Mouse (Mus musculus) MEL (cell line): ENCODE results near the gene Tmem170b. TPM values are rescaled to one million over a fixed set of nuclear protein-coding genes. Genes with fewer than 3 reads are reported as not detected.

Source experiments
- DNase-seq: peaks from one replicate; pipeline ENCODE4 v3.0.0; 2011; ENCODE audit warnings: low read depth, low spot score
- H3K27ac ChIP-seq: 2 replicates; pipeline ENCODE4 v1.5.1; 2012; ENCODE audit warnings: low read depth, mild to moderate bottlenecking, control low read depth, low read length, moderate library complexity; ENCODE audit not compliant: control insufficient read depth
- H3K27me3 ChIP-seq, 2 experiments: fragments of 150-350 bp in 1 of 2; sonication (generic) in 1 of 2; 2 replicates each; pipeline ENCODE4 v1.6.1; 2012; ENCODE audit warnings: low read length in 2 of 2, mild to moderate bottlenecking in 2 of 2, improper control_type of control experiment in 1 of 2, moderate library complexity in 1 of 2; ENCODE audit not compliant: insufficient read depth in 2 of 2, control insufficient read depth in 1 of 2
- H3K36me3 ChIP-seq, 2 experiments: 2 replicates each; pipeline ENCODE4 v1.6.1; 2012 to 2014; ENCODE audit warnings: low read length in 2 of 2, improper control_type of control experiment in 1 of 2, inconsistent platforms in 1 of 2, mild to moderate bottlenecking in 1 of 2; ENCODE audit not compliant: insufficient read depth in 2 of 2, control insufficient read depth in 1 of 2
- H3K4me1 ChIP-seq, 2 experiments: fragments of 150-350 bp in 1 of 2; sonication (generic) in 1 of 2; 2 replicates each; pipeline ENCODE4 v1.6.1; 2012; ENCODE audit warnings: low read length in 2 of 2, improper control_type of control experiment in 1 of 2, mild to moderate bottlenecking in 1 of 2; ENCODE audit not compliant: insufficient read depth in 2 of 2, control insufficient read depth in 1 of 2
- H3K4me3 ChIP-seq, 2 experiments: fragments of 150-350 bp in 1 of 2; sonication (generic) in 1 of 2; 2 replicates each; pipeline ENCODE4 v1.5.1; 2012; ENCODE audit warnings: low read depth in 2 of 2, low read length in 2 of 2, mild to moderate bottlenecking in 2 of 2, moderate library complexity in 2 of 2, control low read depth in 1 of 2, improper control_type of control experiment in 1 of 2; ENCODE audit not compliant: control insufficient read depth in 1 of 2, insufficient read depth in 1 of 2
- H3K79me2 ChIP-seq: 2 replicates; pipeline ENCODE4 v1.6.1; 2012; ENCODE audit warnings: mild to moderate bottlenecking, low read length, moderate library complexity; ENCODE audit not compliant: control insufficient read depth, poor library complexity, insufficient read depth
- H3K9ac ChIP-seq: 2 replicates; pipeline ENCODE4 v1.6.1; 2012; ENCODE audit warnings: low read depth, mild to moderate bottlenecking, control low read depth, low read length, moderate library complexity; ENCODE audit not compliant: control insufficient read depth, poor library complexity, severe bottlenecking
- H3K9me3 ChIP-seq: fragments of 150-350 bp; sonication (generic); replicated peaks from 2 replicates; pipeline ENCODE4 v1.6.1; 2012; ENCODE audit warnings: mild to moderate bottlenecking, low read length, improper control_type of control experiment, moderate library complexity; ENCODE audit not compliant: insufficient read depth
- BHLHE40 ChIP-seq: IDR thresholded peaks from 2 replicates; pipeline ENCODE4 v1.6.1; 2012; ENCODE audit warnings: low read depth, mild to moderate bottlenecking, inconsistent platforms, low read length, improper control_type of control experiment, borderline replicate concordance
- CHD1 ChIP-seq: IDR thresholded peaks from 2 replicates; pipeline ENCODE4 v1.6.1; 2012; ENCODE audit warnings: low read depth, mild to moderate bottlenecking, inconsistent platforms, low read length, improper control_type of control experiment
- CHD2 ChIP-seq: IDR thresholded peaks from 2 replicates; pipeline ENCODE4 v1.6.1; 2011; ENCODE audit warnings: low read length, improper control_type of control experiment
- CTCF ChIP-seq, 3 experiments: IDR thresholded peaks in 2 of 3; conservative IDR thresholded peaks in 1 of 3; 2 replicates each; pipeline ENCODE4 v1.5.1; 2011 to 2012; ENCODE audit warnings: low read length in 3 of 3, low read depth in 2 of 3, mild to moderate bottlenecking in 2 of 3, improper control_type of control experiment in 1 of 3, inconsistent platforms in 1 of 3, mixed read lengths in 1 of 3, moderate library complexity in 1 of 3; ENCODE audit not compliant: control insufficient read depth in 1 of 3, insufficient read depth in 1 of 3, poor library complexity in 1 of 3, severe bottlenecking in 1 of 3
- E2F4 ChIP-seq: IDR thresholded peaks from 2 replicates; pipeline ENCODE4 v1.6.1; 2011; ENCODE audit warnings: low read depth, low read length, improper control_type of control experiment, borderline replicate concordance
- ELF1 ChIP-seq: IDR thresholded peaks from 2 replicates; pipeline ENCODE4 v1.6.1; 2014; ENCODE audit warnings: low read depth, mild to moderate bottlenecking, inconsistent platforms, low read length, improper control_type of control experiment, moderate library complexity
- EP300 ChIP-seq, 2 experiments: IDR thresholded peaks; 2 replicates each; pipeline ENCODE4 v1.6.1; 2011; ENCODE audit warnings: improper control_type of control experiment in 2 of 2, low read length in 2 of 2, low read depth in 1 of 2, mild to moderate bottlenecking in 1 of 2
- ETS1 ChIP-seq: IDR thresholded peaks from 2 replicates; pipeline ENCODE4 v1.6.1; 2012; ENCODE audit warnings: low read depth, mild to moderate bottlenecking, inconsistent platforms, low read length, improper control_type of control experiment, moderate library complexity
- GATA1 ChIP-seq: IDR thresholded peaks from 2 replicates; pipeline ENCODE4 v1.6.1; 2011; ENCODE audit warnings: low read depth, low read length, improper control_type of control experiment
- KAT2A ChIP-seq: conservative IDR thresholded peaks from 2 replicates; pipeline ENCODE4 v1.6.1; 2012; ENCODE audit warnings: low read depth, low read length, improper control_type of control experiment, inconsistent platforms
- MAFK ChIP-seq: IDR thresholded peaks from 2 replicates; pipeline ENCODE4 v1.6.1; 2011; ENCODE audit warnings: low read depth, mild to moderate bottlenecking, low read length, improper control_type of control experiment, borderline replicate concordance
- MAX ChIP-seq: IDR thresholded peaks from 2 replicates; pipeline ENCODE4 v1.6.1; 2011; ENCODE audit warnings: low read length, improper control_type of control experiment
- MXI1 ChIP-seq: IDR thresholded peaks from 2 replicates; pipeline ENCODE4 v1.6.1; 2011; ENCODE audit warnings: mild to moderate bottlenecking, low read depth, low read length, improper control_type of control experiment
- MYB ChIP-seq: IDR thresholded peaks from 2 replicates; pipeline ENCODE4 v1.6.1; 2011; ENCODE audit warnings: mild to moderate bottlenecking, low read depth, low read length, improper control_type of control experiment
- POLR2A ChIP-seq, 2 experiments: IDR thresholded peaks; 2 replicates each; pipeline ENCODE4 v1.6.1; 2011 to 2012; ENCODE audit warnings: low read length in 2 of 2, mild to moderate bottlenecking in 2 of 2, control low read depth in 1 of 2, improper control_type of control experiment in 1 of 2, low read depth in 1 of 2, moderate library complexity in 1 of 2; ENCODE audit not compliant: control insufficient read depth in 1 of 2, insufficient read depth in 1 of 2, poor library complexity in 1 of 2
- POLR2AphosphoS5 ChIP-seq: IDR thresholded peaks from 2 replicates; pipeline ENCODE4 v1.6.1; 2012; ENCODE audit warnings: low read depth, borderline replicate concordance, mild to moderate bottlenecking, inconsistent platforms, low read length, moderate library complexity, mixed read lengths
- RCOR1 ChIP-seq: IDR thresholded peaks from 2 replicates; pipeline ENCODE4 v1.6.1; 2012; ENCODE audit warnings: low read depth, mild to moderate bottlenecking, inconsistent platforms, low read length, improper control_type of control experiment
- SMC3 ChIP-seq: IDR thresholded peaks from 2 replicates; pipeline ENCODE4 v1.6.1; 2011; ENCODE audit warnings: low read depth, low read length, improper control_type of control experiment
- TAL1 ChIP-seq: IDR thresholded peaks from 2 replicates; pipeline ENCODE4 v1.6.1; 2012; ENCODE audit warnings: mild to moderate bottlenecking, inconsistent platforms, low read length, moderate library complexity, mixed read lengths
- TCF12 ChIP-seq: IDR thresholded peaks from 2 replicates; pipeline ENCODE4 v1.6.1; 2014; ENCODE audit warnings: low read depth, mild to moderate bottlenecking, inconsistent platforms, low read length, improper control_type of control experiment, moderate library complexity
- UBTF ChIP-seq: IDR thresholded peaks from 2 replicates; pipeline ENCODE4 v1.6.1; 2012; ENCODE audit warnings: low read depth, mild to moderate bottlenecking, inconsistent platforms, low read length, improper control_type of control experiment, moderate library complexity, borderline replicate concordance; ENCODE audit not compliant: insufficient read depth
- USF2 ChIP-seq, 2 experiments: IDR thresholded peaks; 2 replicates each; pipeline ENCODE4 v1.6.1; 2011 to 2012; ENCODE audit warnings: improper control_type of control experiment in 2 of 2, low read length in 2 of 2, borderline replicate concordance in 1 of 2, inconsistent platforms in 1 of 2, low read depth in 1 of 2, mild to moderate bottlenecking in 1 of 2; ENCODE audit not compliant: insufficient read depth in 1 of 2
- ZKSCAN1 ChIP-seq: IDR thresholded peaks from 2 replicates; pipeline ENCODE4 v1.6.1; 2012; ENCODE audit warnings: low read depth, mild to moderate bottlenecking, inconsistent platforms, low read length, improper control_type of control experiment, moderate library complexity
- ZNF384 ChIP-seq: IDR thresholded peaks from 2 replicates; pipeline ENCODE4 v1.6.1; 2012; ENCODE audit warnings: low read depth, mild to moderate bottlenecking, inconsistent platforms, low read length, improper control_type of control experiment
- polyA plus RNA-seq, 2 experiments: library from polyadenylated mRNA; stranded (reverse) in 1 of 2; unstranded in 1 of 2; fragments of >175 nt in 1 of 2; fragments of >200 nt in 1 of 2; gene quantifications; 2 replicates each; pipeline versions ENCODE4 v1.2.1 to v1.2.4; 2012; ENCODE audit warnings: low replicate concordance in 2 of 2, low read depth in 1 of 2; ENCODE audit not compliant: insufficient read length in 2 of 2, insufficient read depth in 1 of 2, missing spikeins in 1 of 2
- total RNA-seq: library from RNA; depleted of rRNA; stranded (reverse); fragments of 300-350 nt; gene quantifications from 2 replicates; pipeline ENCODE4 v1.2.3, GENCODE M21; 2012

Gene Tmem170b
- total and polyA plus RNA-seq, 3 experiments: 5.2 to 7.0 TPM; not detected in 1

DNA sequence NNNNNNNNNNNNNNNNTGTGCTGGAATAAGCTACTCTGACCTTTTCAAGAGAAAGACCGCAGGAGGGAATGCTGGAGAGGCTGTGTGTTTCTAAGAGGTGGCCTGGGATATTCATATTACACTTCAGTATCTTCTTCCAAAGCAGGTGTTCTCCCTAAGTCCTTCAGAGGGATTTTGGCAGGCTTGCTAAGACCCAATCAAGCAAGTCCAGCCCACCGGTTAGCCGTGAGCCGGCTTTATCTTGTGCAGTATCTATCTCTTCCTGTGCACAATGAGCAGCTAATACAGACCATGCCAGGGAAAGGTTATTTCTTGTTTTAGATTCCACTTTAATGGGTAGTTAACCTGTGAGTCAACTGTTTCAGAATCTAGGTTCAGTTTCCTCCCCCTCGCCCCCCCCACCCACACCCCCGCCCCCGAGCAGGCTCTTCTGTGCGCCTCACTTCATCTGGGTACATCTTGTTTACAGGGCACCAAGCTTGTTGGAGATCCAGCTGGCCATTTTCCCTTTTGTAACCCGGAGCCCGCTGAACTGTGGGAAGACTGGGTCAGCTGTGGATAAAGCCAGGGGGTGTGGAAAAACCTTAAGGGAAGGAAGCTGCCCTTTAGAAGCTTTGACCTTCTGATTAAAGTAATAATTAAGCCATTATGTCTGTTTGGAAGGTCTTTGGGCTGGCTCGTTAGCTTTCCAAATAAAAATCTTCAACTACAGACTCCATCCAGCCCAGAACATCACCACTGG lies 54.5 kb downstream of the Tmem170b start:
- no peak overlapping the region for H3K9ac ChIP-seq
- H3K9me3 ChIP-seq: no peaks in the 10 kb centered on the region
- H3K79me2 ChIP-seq: no peaks in the 10 kb centered on the region
- no peaks in the 10 kb centered on the region for H3K4me1 ChIP-seq
- no peak overlapping the region for H3K4me3 ChIP-seq
- no peak for DNase-seq
- H3K27ac ChIP-seq: no peak overlapping the region
- H3K27me3 ChIP-seq: no peaks in the 10 kb centered on the region
- no peaks in the 10 kb centered on the region for H3K36me3 ChIP-seq
- TF ChIP-seq MAFK (no peak), MAX (no peak), UBTF (no peak), CHD2 (no peak), MYB (no peak)
- TF ChIP-seq, all 39 proteins: peak for 0

DNA sequence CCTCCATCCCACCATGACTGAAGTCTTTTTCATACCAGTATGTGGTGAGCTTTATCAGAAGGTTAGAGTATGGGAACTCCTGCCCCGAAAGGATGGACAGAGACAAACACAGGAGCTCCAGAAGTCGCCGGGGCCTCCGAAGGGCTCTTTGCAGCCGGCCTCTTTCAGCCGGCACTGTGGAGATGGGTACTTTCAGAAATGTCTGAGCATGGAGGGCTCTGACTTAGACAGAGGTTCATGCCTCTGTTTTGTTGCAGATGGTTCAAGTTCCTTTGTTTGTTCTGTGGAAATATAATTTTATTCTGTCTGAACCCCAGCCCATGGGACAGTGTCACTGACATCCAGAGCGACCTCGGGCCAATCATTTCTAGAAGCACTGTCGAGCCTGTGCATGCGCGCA lies 55.4 kb downstream of the Tmem170b start:
- no peaks in the 10 kb centered on the region for H3K4me1 ChIP-seq

GRCm38 (mm10) chr13:41662401-41663070 lies 56.8 kb downstream of the Tmem170b start:
- H3K9ac ChIP-seq: no peak overlapping the region
- no peak overlapping the region for H3K27ac ChIP-seq
- H3K9me3 ChIP-seq: no peaks in the 10 kb centered on the region
- TF ChIP-seq EP300 (IDR thresholded peaks at IDR 0.05; ENCODE audit: low read depth in 1 of 2, low read length in 2 of 2): no peak
- no peak for TF ChIP-seq CHD1
- TF ChIP-seq MXI1: no peak
- TF ChIP-seq TAL1: no peak
- no peak for TF ChIP-seq CTCF (IDR thresholded peaks at IDR 0.05 in 2 of 3, conservative IDR thresholded peaks at IDR 0.05 in 1 of 3; ENCODE audit: control insufficient read depth in 1 of 3, insufficient read depth in 1 of 3, low read depth in 2 of 3, low read length in 3 of 3, poor library complexity in 1 of 3, severe bottlenecking in 1 of 3)
- H3K79me2 ChIP-seq: no peaks in the 10 kb centered on the region
- no peaks in the 10 kb centered on the region for H3K4me1 ChIP-seq
- H3K27me3 ChIP-seq: no peaks in the 10 kb centered on the region
- no peak overlapping the region for H3K4me3 ChIP-seq
- no peak for DNase-seq
- no peaks in the 10 kb centered on the region for H3K36me3 ChIP-seq

More for the DNA sequence above, 55.4 kb downstream of the Tmem170b start:
- H3K9ac ChIP-seq: no peak overlapping the region
- H3K27ac ChIP-seq: no peak overlapping the region
- no peaks in the 10 kb centered on the region for H3K9me3 ChIP-seq
- H3K36me3 ChIP-seq: no peaks in the 10 kb centered on the region
- no peak overlapping the region for H3K4me3 ChIP-seq
- TF ChIP-seq TCF12 (no peak), ZKSCAN1 (no peak), POLR2AphosphoS5 (no peak), ELF1 (no peak), BHLHE40 (no peak), SMC3 (no peak), ZNF384 (no peak), KAT2A (no peak), MXI1 (no peak), MYB (no peak), MAX (no peak), CTCF (IDR thresholded peaks at IDR 0.05 in 2 of 3, conservative IDR thresholded peaks at IDR 0.05 in 1 of 3; ENCODE audit: control insufficient read depth in 1 of 3, insufficient read depth in 1 of 3, low read depth in 2 of 3, low read length in 3 of 3, poor library complexity in 1 of 3, severe bottlenecking in 1 of 3) (no peak), USF2 (IDR thresholded peaks at IDR 0.05; ENCODE audit: borderline replicate concordance in 1 of 2, insufficient read depth in 1 of 2, low read depth in 1 of 2, low read length in 2 of 2) (no peak), ETS1 (no peak), GATA1 (no peak), UBTF (no peak), RCOR1 (no peak), POLR2A (IDR thresholded peaks at IDR 0.05; ENCODE audit: control insufficient read depth in 1 of 2, insufficient read depth in 1 of 2, low read depth in 1 of 2, low read length in 2 of 2, poor library complexity in 1 of 2) (no peak), E2F4 (no peak)
- H3K27me3 ChIP-seq: no peaks in the 10 kb centered on the region
- DNase-seq: no peak
- H3K79me2 ChIP-seq: no peaks in the 10 kb centered on the region
